Mouse (Mus musculus) left cerebral cortex, postnatal 4 days (tissue): Measurements from ENCODE around the gene Rpl36a. TPM values are rescaled to one million over a fixed set of nuclear protein-coding genes. Genes with fewer than 3 reads are reported as not detected.
A peak's percentile ranks its signal among the peaks of the same experiment; 100 is the strongest.

Experiments used
- DNase-seq: peaks from one replicate; pipeline ENCODE4 v3.0.0-alpha.2; 2022
- intact Hi-C: fragments of 180-260 bp; cut with DNase I; formaldehyde crosslinking; loops from one replicate; pipeline ENCODE4 v1.15.1; 2025
- total RNA-seq, 2 experiments: library from RNA; stranded (reverse); gene quantifications; 2 replicates each; pipeline ENCODE4 v1.2.3; 2021

The Rpl36a gene
- total RNA-seq, 2 experiments from 2014 or later, result 215 to 223 TPM

DNA sequence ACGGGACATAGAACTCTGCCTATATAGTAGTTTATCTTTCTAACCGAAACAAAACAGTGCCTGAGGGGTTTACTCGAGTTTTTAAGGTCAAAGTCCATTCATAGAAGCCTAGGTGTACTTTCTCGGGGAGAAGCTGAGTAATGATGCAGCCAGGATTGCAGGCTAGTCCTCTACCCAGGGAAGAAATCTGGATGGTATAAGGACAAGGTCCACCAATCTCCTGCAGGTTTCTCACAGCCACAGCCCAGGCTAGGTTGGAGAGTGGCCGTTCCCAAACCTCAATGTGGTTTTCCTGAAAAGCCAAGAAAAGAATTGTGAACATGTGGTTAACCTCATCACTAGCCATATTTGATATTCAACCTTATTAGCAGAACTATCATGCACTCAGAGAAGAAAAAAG is 4.4 kb downstream of the Rpl36a start:
- intact Hi-C loops, result no loop called here
- no peak for DNase-seq

DNA sequence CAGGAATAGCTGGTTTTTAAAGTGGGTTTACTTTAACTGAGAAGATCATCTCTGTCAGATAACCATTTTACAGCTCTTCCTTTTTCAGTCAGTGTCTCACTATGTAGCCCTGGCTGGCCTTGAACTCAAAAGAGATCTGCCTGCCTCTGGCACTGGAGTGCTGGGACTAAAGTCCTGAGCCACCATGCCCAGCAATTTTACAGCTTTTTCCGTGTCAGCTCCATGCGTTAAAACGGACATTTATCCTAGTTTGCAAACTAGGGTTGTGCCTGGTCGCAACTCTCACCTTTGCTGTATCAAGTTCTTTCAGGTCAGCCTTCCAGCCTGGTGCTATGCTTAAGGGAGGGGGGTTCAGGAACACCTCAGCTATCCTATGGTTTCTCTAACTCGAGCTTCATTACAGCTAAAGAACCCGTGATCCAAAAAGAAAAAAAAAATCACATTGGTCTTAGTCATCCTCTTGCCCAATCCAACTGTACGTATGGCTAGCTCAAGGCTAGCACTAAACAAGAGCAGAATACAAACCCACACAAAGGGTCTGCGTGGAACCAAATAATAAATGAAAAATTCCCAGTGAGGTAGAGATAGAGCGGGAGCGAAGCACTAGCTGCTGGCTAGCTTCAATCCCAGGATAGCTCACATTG is 14.6 kb downstream of the Rpl36a start:
- no peak for DNase-seq
- intact Hi-C loops, result no loop called here

DNA sequence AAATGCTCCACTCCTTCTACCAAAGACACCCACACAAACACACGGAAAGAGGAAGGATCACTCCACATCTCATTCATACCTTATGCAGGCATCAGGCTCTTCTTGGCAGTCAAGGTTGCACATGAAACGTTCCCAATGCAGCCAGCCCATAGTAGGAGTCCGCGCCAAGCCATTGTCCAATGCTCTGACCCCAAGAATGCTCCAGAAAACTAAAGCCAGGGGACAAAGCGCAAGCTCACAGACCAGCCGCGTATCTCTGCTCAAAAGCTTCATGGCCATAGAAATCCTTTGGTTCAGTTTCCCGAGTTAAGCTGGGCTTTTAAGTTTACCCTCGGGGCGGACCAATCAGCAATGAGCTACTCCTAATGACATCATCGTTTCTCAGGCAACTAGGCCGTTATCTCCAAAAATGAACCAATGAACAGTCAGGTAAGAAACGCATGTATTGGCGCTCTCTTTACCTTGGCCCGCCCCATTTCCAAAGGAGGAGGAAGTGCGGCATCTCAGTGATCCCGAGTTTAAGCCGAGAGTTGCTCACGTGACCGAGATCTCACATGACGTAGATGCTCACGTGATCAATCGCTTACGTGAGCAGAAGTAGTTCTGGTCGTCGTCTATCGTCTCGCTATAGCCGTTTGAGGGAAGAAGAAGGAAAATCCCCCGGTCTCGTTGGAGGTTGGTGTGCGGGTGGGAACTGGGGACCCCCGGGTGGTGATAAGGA is 15.4 kb downstream of the Rpl36a start, which contains the start of the genes Gla and Hnrnph2:
TSS of gene Gla (minus strand) at position 467 of the 721 bp plus-strand sequence.
TSS of gene Hnrnph2 (plus strand) at position 521 of the 721 bp plus-strand sequence.
- intact Hi-C loops, result no loop called here

DNA sequence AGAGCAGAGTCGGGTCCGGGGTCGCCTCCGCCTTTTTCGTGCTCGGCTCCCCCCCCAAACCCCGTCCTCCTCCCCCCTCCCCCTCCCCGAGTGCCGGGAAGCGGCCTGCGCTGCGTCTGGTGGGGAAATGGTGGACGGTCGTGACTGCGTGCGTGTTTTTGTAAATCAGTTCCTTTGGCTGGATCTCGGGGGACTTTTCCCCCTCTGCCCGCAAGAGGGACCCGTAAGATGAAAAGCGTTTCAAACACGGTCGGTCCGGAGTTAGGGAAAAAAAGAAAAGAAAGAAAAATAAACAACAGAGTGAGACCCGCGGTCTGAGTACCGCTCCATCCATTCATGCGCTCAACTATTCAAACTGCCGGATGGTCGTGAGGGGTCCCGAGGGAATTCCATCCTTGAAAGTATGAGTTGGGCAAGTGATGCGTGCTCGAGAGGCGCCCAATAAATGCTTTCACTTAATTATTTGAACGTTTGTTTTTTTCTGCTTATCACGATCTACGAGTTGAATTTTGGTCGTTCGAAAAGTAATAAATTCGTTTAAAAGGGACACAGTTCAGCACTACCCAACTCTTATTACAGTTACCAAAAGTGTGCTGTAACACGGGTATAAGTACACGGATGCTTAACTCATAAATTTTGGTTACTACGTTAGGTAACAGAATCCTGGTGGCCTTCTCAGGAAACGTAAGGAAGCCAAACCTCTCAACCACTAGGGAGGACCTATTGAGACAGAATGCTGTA is 16.1 kb downstream of the Rpl36a start:
- peak; percentile 65 for DNase-seq
- intact Hi-C loops, result no loop called here

More for the DNA sequence above, 15.4 kb downstream of the Rpl36a start, which contains the start of the genes Gla and Hnrnph2:
- DNase-seq, result peak; percentile 89

DNA sequence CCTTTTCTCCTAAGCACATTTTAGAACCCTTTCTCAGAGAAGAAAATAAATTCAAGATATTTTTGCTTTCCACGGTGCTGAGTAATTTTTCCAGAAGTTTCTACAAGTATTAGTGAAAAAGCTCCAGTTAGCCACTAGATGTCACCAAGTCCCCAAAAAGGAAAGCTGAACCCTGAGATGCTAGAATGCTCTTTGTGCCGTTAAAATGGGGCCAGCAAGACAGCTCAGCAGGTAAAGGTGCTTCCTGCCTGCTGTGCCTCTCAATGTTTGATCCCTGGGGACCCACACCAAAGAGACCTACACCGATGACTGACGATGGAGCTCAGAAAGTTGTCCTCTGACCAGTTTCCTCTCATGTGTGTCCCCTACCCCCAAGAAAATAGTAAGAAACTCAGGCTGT is 24.0 kb downstream of the Rpl36a start:
- no peak for DNase-seq
- intact Hi-C loops, result loop anchor here (5.0 kb wide), 1 partner anchor 303 kb away; no protein-coding TSS in a partner anchor

DNA sequence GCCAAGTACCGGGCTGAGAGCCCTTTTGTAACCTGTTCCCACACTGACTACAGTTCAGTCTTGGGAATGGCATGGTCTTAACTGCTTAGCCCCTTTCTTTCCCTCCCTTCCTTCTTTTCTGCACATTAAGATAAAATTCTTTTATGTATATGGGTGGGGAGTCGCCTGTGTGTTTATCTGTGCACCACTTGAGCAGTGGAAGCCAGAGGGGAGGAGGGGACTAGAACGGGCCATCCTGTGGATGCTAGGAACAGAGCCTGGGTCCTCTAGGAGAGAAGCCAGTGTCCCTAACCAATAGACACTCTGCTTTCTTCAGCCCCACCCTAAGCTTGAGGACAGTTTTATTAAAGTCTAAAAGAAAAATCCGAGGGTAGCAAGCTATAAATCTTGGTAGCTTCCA is 25.5 kb downstream of the Rpl36a start:
- no peak for DNase-seq
- intact Hi-C loops, result loop anchor here (5.0 kb wide), 1 partner anchor 76 kb away; the partner anchor contains the start of gene Armcx4

DNA sequence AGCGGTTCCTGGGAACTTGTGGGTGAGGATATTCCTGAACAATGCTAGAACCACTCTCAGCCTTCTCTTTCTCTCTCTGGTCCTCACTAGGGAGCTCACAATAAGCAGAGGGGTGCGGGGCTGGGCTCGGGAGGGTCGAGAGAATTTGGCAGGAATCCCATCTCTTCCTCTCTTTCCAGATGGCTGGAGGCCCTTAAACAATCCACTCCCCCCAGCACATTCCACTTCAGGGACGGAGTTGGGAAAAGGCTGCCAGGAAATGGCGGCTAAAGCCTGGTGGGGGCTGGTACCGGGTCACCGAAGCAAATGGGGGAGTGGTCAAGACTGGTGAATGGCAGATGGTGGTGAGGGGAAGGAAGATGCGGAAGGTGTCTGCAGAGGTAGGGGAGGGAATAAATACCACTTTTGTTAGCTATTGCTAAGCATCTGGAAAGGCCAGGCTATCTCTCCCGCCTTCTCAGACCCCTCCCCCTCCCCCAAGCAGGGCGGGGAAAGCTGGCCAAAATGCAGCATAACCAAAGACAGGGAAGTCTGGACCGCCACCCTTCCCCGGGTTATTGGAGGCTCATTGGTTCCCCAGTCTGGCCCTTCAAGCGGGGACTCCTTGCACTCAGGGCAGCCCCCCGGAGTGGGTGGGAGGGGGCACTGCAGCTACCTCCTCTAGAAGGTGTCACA is 27.0 kb downstream of the Rpl36a start:
- intact Hi-C loops, result loop anchor here (5.0 kb wide), 1 partner anchor 75 kb away; the partner anchor contains the start of gene Armcx4
- peak; percentile 68 for DNase-seq

DNA sequence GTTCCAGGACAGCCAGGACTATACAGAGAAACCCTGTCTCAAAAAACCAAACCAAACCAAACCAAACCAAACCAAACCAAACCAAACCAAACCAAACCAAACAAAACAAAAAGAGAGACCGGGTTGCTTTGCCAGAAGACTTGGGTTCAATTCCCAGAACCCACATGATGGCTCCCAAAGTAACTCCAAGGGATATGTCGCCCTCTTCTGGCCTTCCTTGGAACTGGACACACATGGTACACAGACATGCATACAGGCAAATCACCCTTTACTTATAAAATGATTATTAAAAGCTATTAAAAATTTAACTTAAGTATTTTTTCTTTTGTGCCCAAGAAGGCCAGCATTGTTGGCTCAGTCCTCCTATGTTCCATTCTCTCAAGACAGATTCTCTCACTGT is 28.9 kb downstream of the Rpl36a start:
- no peak for DNase-seq
- intact Hi-C loops, result loop anchor here (5.0 kb wide), 1 partner anchor 73 kb away; the partner anchor contains the start of gene Armcx4

DNA sequence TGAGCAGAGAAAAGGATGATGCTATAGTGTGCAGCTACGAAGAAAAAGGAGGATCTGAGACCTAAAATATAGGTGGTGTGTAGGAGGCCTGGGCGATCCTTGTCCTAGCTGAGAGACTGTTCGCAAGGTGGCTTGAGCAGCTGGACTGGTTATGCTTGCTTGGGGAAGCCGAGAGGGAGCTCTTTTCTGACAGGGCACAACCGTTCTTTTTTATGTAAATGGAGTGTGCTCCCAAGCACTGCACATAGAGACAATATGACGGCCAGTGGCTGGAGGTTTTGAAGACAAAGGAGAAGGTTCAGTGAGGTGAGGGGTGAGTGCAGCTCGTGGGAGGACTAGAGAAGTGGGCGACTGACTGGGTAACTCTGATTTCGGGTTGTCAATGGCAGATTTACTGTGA is 34.2 kb downstream of the Rpl36a start:
- DNase-seq, result no peak
- intact Hi-C loops, result no loop called here

DNA sequence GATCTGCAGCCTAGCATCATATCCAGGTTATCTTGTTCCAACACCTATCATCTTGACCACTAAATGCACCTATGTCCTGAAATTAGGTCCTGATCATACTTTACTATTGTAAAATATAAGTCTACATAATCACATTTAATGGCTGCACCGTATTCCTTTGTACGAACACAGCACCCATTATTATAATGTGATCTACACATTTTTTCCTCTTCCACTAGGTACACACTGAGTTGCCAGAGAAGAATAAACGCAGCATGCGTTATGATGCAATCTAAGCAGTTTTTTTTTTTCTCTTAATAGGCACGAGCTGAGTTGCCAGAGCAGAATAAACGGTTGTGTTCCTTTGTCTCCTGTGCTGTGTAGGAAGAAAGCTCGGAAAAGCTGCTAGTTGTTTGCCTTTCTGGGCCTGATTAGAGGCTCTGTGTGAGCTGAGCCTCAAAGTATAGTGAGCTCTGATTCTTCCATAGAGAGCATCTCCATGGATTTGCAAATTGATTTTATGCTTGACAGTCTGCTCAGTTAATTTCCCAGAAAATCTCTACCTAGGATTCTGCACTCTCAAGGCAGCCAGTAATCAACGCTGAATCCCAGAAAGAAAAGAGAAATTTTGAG is 34.9 kb downstream of the Rpl36a start:
- intact Hi-C loops, result no loop called here
- no peak for DNase-seq

DNA sequence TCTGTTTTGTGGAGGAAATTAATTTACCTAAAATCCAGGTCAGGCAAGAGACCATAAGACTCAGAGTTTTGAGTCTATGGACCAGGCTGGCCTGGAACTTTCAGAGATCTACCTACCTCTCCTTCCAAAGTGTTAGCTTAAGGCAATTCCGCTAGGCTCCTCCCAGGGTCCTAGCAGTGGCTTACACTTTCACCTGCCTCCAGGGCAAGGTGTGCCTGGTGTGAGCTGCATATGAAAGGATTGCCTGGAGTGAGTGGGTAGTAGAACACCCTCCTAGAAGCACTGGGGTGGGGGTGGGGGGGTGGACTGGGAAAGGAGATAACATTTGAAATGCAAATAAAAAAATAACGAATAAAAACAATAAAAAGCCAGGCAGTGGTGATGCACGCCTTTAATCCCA is 36.2 kb downstream of the Rpl36a start:
- intact Hi-C loops, result no loop called here
- DNase-seq, result no peak

DNA sequence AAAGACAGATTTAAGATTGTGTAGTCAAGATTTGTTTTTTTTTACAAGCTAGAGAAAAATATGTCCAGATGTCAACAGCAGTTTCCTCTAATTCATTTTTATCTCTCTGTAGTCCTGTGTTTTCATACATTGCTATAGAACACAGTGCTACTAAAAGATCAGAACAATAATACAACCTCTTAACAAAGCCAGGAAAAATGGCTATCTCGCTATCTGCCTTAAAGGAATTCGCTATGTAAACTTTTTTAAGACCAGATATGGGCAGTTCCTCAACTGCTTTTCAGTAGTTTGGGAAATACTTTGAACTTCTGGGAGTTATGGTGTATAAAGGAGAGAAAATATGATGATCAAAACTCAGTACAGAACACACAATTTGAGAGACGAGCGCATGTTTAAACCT is 37.9 kb downstream of the Rpl36a start:
- intact Hi-C loops, result no loop called here
- DNase-seq, result no peak

DNA sequence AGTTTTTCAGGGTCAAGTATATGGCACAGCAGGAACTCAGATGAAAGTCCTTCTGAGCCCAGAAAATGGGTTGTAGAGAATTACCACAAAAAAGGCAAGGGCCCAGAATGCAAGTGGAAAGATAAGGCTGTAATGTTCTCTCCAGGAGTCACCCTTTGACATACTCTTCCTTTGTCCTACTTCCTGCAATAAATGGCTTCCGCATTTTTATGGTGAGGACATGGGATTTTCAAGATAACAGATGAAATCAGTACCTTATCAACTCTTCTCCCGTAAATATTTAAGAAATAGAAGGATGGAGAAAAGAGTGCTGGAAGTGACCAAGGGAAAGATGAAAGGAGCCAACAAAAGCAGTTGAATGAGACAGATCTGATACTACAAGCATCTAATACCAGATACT is 42.7 kb downstream of the Rpl36a start:
- intact Hi-C loops, result no loop called here
- DNase-seq, result no peak

DNA sequence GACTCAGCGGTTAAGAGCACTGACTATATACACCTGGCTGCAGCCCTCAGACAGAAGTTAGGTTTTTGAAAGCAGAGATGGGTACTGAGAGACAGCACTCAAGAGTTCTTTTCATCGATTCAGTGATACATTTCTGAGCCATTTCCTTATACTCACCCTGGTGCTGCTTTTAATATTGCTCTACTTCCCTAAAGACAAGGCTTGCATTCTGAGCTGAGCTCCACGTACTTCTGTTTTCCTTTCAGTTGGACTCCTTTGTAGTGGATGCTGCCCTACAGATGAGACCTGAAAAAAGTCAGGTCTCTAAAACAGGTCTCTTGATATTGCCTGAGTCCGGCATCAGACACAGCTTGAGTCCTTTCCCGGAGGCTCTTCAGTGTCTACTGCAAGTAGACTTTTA is 47.3 kb downstream of the Rpl36a start:
- no peak for DNase-seq
- intact Hi-C loops, result no loop called here

DNA sequence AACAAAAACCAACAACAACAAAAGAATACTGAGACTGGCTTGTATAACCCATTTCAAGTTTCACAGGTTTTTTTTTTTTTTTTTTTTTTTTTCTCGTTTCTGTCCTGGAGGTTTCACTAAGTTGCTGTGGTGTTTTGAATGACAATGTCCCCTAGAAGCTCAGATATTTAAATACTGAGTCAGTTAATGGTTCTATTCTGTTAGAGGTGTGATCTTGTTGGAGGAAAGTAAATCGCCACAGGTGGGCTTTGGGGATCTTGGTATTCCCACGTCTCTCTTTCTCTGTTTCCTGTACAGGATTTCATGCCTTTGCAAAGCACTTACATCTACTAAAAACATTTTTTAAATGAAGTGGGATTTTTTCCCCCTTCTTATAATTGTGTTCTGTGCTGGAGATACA is 49.7 kb downstream of the Rpl36a start:
- DNase-seq, result no peak
- intact Hi-C loops, result no loop called here

DNA sequence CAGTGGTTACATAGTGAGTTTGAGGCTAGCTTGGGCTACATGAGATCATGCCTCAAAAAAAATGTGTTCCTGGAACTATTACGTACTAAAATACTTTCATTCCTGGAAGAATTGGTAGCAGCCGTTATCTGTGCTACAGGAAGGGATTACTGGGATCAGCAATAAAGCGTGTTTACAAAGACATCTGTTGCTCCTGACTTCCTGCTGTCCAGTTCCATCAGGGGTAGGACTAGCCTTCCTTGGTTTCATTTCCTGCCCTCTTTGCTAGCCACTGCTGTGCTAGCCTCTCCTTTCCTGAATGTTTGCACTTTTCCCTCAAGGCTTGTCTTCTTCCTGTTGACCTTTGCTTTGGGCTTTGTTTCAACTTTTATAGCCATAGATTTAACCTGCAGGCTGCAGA is 50.4 kb downstream of the Rpl36a start:
- intact Hi-C loops, result no loop called here
- no peak for DNase-seq
